Mouse (Mus musculus) MEL (cell line): ENCODE results near the gene Pdzd8. TPM values are rescaled to one million over a fixed set of nuclear protein-coding genes. Genes with fewer than 3 reads are reported as not detected.

Experiments used
- DNase-seq: peaks from one replicate; pipeline ENCODE4 v3.0.0; 2011; ENCODE audit warnings: low read depth, low spot score
- H3K27ac ChIP-seq: 2 replicates; pipeline ENCODE4 v1.5.1; 2012; ENCODE audit warnings: low read depth, mild to moderate bottlenecking, control low read depth, low read length, moderate library complexity; ENCODE audit not compliant: control insufficient read depth
- H3K27me3 ChIP-seq, 2 experiments: fragments of 150-350 bp in 1 of 2; sonication (generic) in 1 of 2; 2 replicates each; pipeline ENCODE4 v1.6.1; 2012; ENCODE audit warnings: low read length in 2 of 2, mild to moderate bottlenecking in 2 of 2, improper control_type of control experiment in 1 of 2, moderate library complexity in 1 of 2; ENCODE audit not compliant: insufficient read depth in 2 of 2, control insufficient read depth in 1 of 2
- H3K36me3 ChIP-seq, 2 experiments: 2 replicates each; pipeline ENCODE4 v1.6.1; 2012 to 2014; ENCODE audit warnings: low read length in 2 of 2, improper control_type of control experiment in 1 of 2, inconsistent platforms in 1 of 2, mild to moderate bottlenecking in 1 of 2; ENCODE audit not compliant: insufficient read depth in 2 of 2, control insufficient read depth in 1 of 2
- H3K4me1 ChIP-seq, 2 experiments: fragments of 150-350 bp in 1 of 2; sonication (generic) in 1 of 2; 2 replicates each; pipeline ENCODE4 v1.6.1; 2012; ENCODE audit warnings: low read length in 2 of 2, improper control_type of control experiment in 1 of 2, mild to moderate bottlenecking in 1 of 2; ENCODE audit not compliant: insufficient read depth in 2 of 2, control insufficient read depth in 1 of 2
- H3K4me3 ChIP-seq, 2 experiments: fragments of 150-350 bp in 1 of 2; sonication (generic) in 1 of 2; 2 replicates each; pipeline ENCODE4 v1.5.1; 2012; ENCODE audit warnings: low read depth in 2 of 2, low read length in 2 of 2, mild to moderate bottlenecking in 2 of 2, moderate library complexity in 2 of 2, control low read depth in 1 of 2, improper control_type of control experiment in 1 of 2; ENCODE audit not compliant: control insufficient read depth in 1 of 2, insufficient read depth in 1 of 2
- H3K79me2 ChIP-seq: 2 replicates; pipeline ENCODE4 v1.6.1; 2012; ENCODE audit warnings: mild to moderate bottlenecking, low read length, moderate library complexity; ENCODE audit not compliant: control insufficient read depth, poor library complexity, insufficient read depth
- H3K9ac ChIP-seq: 2 replicates; pipeline ENCODE4 v1.6.1; 2012; ENCODE audit warnings: low read depth, mild to moderate bottlenecking, control low read depth, low read length, moderate library complexity; ENCODE audit not compliant: control insufficient read depth, poor library complexity, severe bottlenecking
- H3K9me3 ChIP-seq: fragments of 150-350 bp; sonication (generic); replicated peaks from 2 replicates; pipeline ENCODE4 v1.6.1; 2012; ENCODE audit warnings: mild to moderate bottlenecking, low read length, improper control_type of control experiment, moderate library complexity; ENCODE audit not compliant: insufficient read depth
- CHD1 ChIP-seq: IDR thresholded peaks from 2 replicates; pipeline ENCODE4 v1.6.1; 2012; ENCODE audit warnings: low read depth, mild to moderate bottlenecking, inconsistent platforms, low read length, improper control_type of control experiment
- CHD2 ChIP-seq: IDR thresholded peaks from 2 replicates; pipeline ENCODE4 v1.6.1; 2011; ENCODE audit warnings: low read length, improper control_type of control experiment
- CTCF ChIP-seq, 3 experiments: IDR thresholded peaks in 2 of 3; conservative IDR thresholded peaks in 1 of 3; 2 replicates each; pipeline ENCODE4 v1.5.1; 2011 to 2012; ENCODE audit warnings: low read length in 3 of 3, low read depth in 2 of 3, mild to moderate bottlenecking in 2 of 3, improper control_type of control experiment in 1 of 3, inconsistent platforms in 1 of 3, mixed read lengths in 1 of 3, moderate library complexity in 1 of 3; ENCODE audit not compliant: control insufficient read depth in 1 of 3, insufficient read depth in 1 of 3, poor library complexity in 1 of 3, severe bottlenecking in 1 of 3
- E2F4 ChIP-seq: IDR thresholded peaks from 2 replicates; pipeline ENCODE4 v1.6.1; 2011; ENCODE audit warnings: low read depth, low read length, improper control_type of control experiment, borderline replicate concordance
- ELF1 ChIP-seq: IDR thresholded peaks from 2 replicates; pipeline ENCODE4 v1.6.1; 2014; ENCODE audit warnings: low read depth, mild to moderate bottlenecking, inconsistent platforms, low read length, improper control_type of control experiment, moderate library complexity
- ETS1 ChIP-seq: IDR thresholded peaks from 2 replicates; pipeline ENCODE4 v1.6.1; 2012; ENCODE audit warnings: low read depth, mild to moderate bottlenecking, inconsistent platforms, low read length, improper control_type of control experiment, moderate library complexity
- GABPA ChIP-seq: IDR thresholded peaks from 2 replicates; pipeline ENCODE4 v1.6.1; 2012; ENCODE audit warnings: low read depth, mild to moderate bottlenecking, inconsistent platforms, low read length, improper control_type of control experiment, moderate library complexity
- HCFC1 ChIP-seq: IDR thresholded peaks from 2 replicates; pipeline ENCODE4 v1.6.1; 2012; ENCODE audit warnings: low read depth, mild to moderate bottlenecking, inconsistent platforms, low read length, improper control_type of control experiment, moderate library complexity
- JUND ChIP-seq: IDR thresholded peaks from 2 replicates; pipeline ENCODE4 v1.6.1; 2011; ENCODE audit warnings: low read depth, mild to moderate bottlenecking, improper control_type of control experiment, low read length
- KAT2A ChIP-seq: conservative IDR thresholded peaks from 2 replicates; pipeline ENCODE4 v1.6.1; 2012; ENCODE audit warnings: low read depth, low read length, improper control_type of control experiment, inconsistent platforms
- MAFK ChIP-seq: IDR thresholded peaks from 2 replicates; pipeline ENCODE4 v1.6.1; 2011; ENCODE audit warnings: low read depth, mild to moderate bottlenecking, low read length, improper control_type of control experiment, borderline replicate concordance
- MAX ChIP-seq: IDR thresholded peaks from 2 replicates; pipeline ENCODE4 v1.6.1; 2011; ENCODE audit warnings: low read length, improper control_type of control experiment
- MAZ ChIP-seq: IDR thresholded peaks from 2 replicates; pipeline ENCODE4 v1.6.1; 2012; ENCODE audit warnings: low read depth, mild to moderate bottlenecking, inconsistent platforms, low read length, improper control_type of control experiment
- MXI1 ChIP-seq: IDR thresholded peaks from 2 replicates; pipeline ENCODE4 v1.6.1; 2011; ENCODE audit warnings: mild to moderate bottlenecking, low read depth, low read length, improper control_type of control experiment
- MYB ChIP-seq: IDR thresholded peaks from 2 replicates; pipeline ENCODE4 v1.6.1; 2011; ENCODE audit warnings: mild to moderate bottlenecking, low read depth, low read length, improper control_type of control experiment
- MYC ChIP-seq: IDR thresholded peaks from 2 replicates; pipeline ENCODE4 v1.6.1; 2011; ENCODE audit warnings: low read depth, mild to moderate bottlenecking, low read length, improper control_type of control experiment, moderate library complexity
- NELFE ChIP-seq: IDR thresholded peaks from 2 replicates; pipeline ENCODE4 v1.6.1; 2011; ENCODE audit warnings: low read depth, low read length, improper control_type of control experiment
- NRF1 ChIP-seq: IDR thresholded peaks from 2 replicates; pipeline ENCODE4 v1.6.1; 2014; ENCODE audit warnings: low read depth, mild to moderate bottlenecking, inconsistent platforms, low read length, improper control_type of control experiment, moderate library complexity; ENCODE audit not compliant: poor library complexity, insufficient read depth, severe bottlenecking
- POLR2A ChIP-seq, 2 experiments: IDR thresholded peaks; 2 replicates each; pipeline ENCODE4 v1.6.1; 2011 to 2012; ENCODE audit warnings: low read length in 2 of 2, mild to moderate bottlenecking in 2 of 2, control low read depth in 1 of 2, improper control_type of control experiment in 1 of 2, low read depth in 1 of 2, moderate library complexity in 1 of 2; ENCODE audit not compliant: control insufficient read depth in 1 of 2, insufficient read depth in 1 of 2, poor library complexity in 1 of 2
- RAD21 ChIP-seq: IDR thresholded peaks from 2 replicates; pipeline ENCODE4 v1.6.1; 2011; ENCODE audit warnings: mild to moderate bottlenecking, low read depth, low read length, improper control_type of control experiment
- SIN3A ChIP-seq: IDR thresholded peaks from 2 replicates; pipeline ENCODE4 v1.6.1; 2012; ENCODE audit warnings: low read length, improper control_type of control experiment, inconsistent platforms
- SMC3 ChIP-seq: IDR thresholded peaks from 2 replicates; pipeline ENCODE4 v1.6.1; 2011; ENCODE audit warnings: low read depth, low read length, improper control_type of control experiment
- TAL1 ChIP-seq: IDR thresholded peaks from 2 replicates; pipeline ENCODE4 v1.6.1; 2012; ENCODE audit warnings: mild to moderate bottlenecking, inconsistent platforms, low read length, moderate library complexity, mixed read lengths
- TBP ChIP-seq: IDR thresholded peaks from 2 replicates; pipeline ENCODE4 v1.8.0; 2011; ENCODE audit warnings: low read depth, low read length, improper control_type of control experiment
- TCF12 ChIP-seq: IDR thresholded peaks from 2 replicates; pipeline ENCODE4 v1.6.1; 2014; ENCODE audit warnings: low read depth, mild to moderate bottlenecking, inconsistent platforms, low read length, improper control_type of control experiment, moderate library complexity
- USF2 ChIP-seq, 2 experiments: IDR thresholded peaks; 2 replicates each; pipeline ENCODE4 v1.6.1; 2011 to 2012; ENCODE audit warnings: improper control_type of control experiment in 2 of 2, low read length in 2 of 2, borderline replicate concordance in 1 of 2, inconsistent platforms in 1 of 2, low read depth in 1 of 2, mild to moderate bottlenecking in 1 of 2; ENCODE audit not compliant: insufficient read depth in 1 of 2
- ZKSCAN1 ChIP-seq: IDR thresholded peaks from 2 replicates; pipeline ENCODE4 v1.6.1; 2012; ENCODE audit warnings: low read depth, mild to moderate bottlenecking, inconsistent platforms, low read length, improper control_type of control experiment, moderate library complexity
- ZMIZ1 ChIP-seq: IDR thresholded peaks from 2 replicates; pipeline ENCODE4 v1.6.1; 2012; ENCODE audit warnings: low read depth, mild to moderate bottlenecking, inconsistent platforms, low read length, improper control_type of control experiment, moderate library complexity
- ZNF384 ChIP-seq: IDR thresholded peaks from 2 replicates; pipeline ENCODE4 v1.6.1; 2012; ENCODE audit warnings: low read depth, mild to moderate bottlenecking, inconsistent platforms, low read length, improper control_type of control experiment
- polyA plus RNA-seq, 2 experiments: library from polyadenylated mRNA; stranded (reverse) in 1 of 2; unstranded in 1 of 2; fragments of >175 nt in 1 of 2; fragments of >200 nt in 1 of 2; gene quantifications; 2 replicates each; pipeline versions ENCODE4 v1.2.1 to v1.2.4; 2012; ENCODE audit warnings: low replicate concordance in 2 of 2, low read depth in 1 of 2; ENCODE audit not compliant: insufficient read length in 2 of 2, insufficient read depth in 1 of 2, missing spikeins in 1 of 2
- total RNA-seq: library from RNA; depleted of rRNA; stranded (reverse); fragments of 300-350 nt; gene quantifications from 2 replicates; pipeline ENCODE4 v1.2.3, GENCODE M21; 2012

Gene Pdzd8
- total and polyA plus RNA-seq, 3 experiments, result 46.4 to 137 (median 49.8) TPM

GRCm38 (mm10) chr19:59387178-59387577, 41.6 kb upstream of the Pdzd8 start:
- Histone ChIP-seq H3K9me3 (no peaks in the 10 kb centered on the region), H3K79me2 (no peaks in the 10 kb centered on the region), H3K27me3 (no peaks in the 10 kb centered on the region), H3K4me3 (no peak overlapping the region), H3K27ac (no peak overlapping the region), H3K36me3 (peaks cover 0 to 19% of the 10 kb centered on the region in 2 experiments; a peak in 2 of 4 replicates), H3K4me1 (peaks cover 16 to 26% of the 10 kb centered on the region in 2 experiments), H3K9ac (no peak overlapping the region)
- TF ChIP-seq CTCF (IDR thresholded peaks at IDR 0.05 in 2 of 3, conservative IDR thresholded peaks at IDR 0.05 in 1 of 3; ENCODE audit: control insufficient read depth in 1 of 3, insufficient read depth in 1 of 3, low read depth in 2 of 3, low read length in 3 of 3, poor library complexity in 1 of 3, severe bottlenecking in 1 of 3) (peak; percentile 20 to 56 (median 45); a peak in 5 of 6 replicates), SMC3 (peak; percentile 55), TAL1 (no peak), RAD21 (peak; percentile 56)
- no peak for DNase-seq

- no peak overlapping the region for H3K9ac ChIP-seq
- peak overlapping the region; percentile 44 for H3K27ac ChIP-seq
- H3K9me3 ChIP-seq, result no peaks in the 10 kb centered on the region
- peaks cover 16 to 21% of the 10 kb centered on the region in 2 experiments for H3K4me1 ChIP-seq
- no peaks in the 10 kb centered on the region; a peak in 1 of 4 replicates for H3K27me3 ChIP-seq
- no peaks in the 10 kb centered on the region for H3K79me2 ChIP-seq
- H3K36me3 ChIP-seq, result peaks cover 0 to 19% of the 10 kb centered on the region in 2 experiments; a peak in 2 of 4 replicates
- no peak overlapping the region for H3K4me3 ChIP-seq
- DNase-seq, result peak; percentile 64
- TF ChIP-seq CTCF (IDR thresholded peaks at IDR 0.05 in 2 of 3, conservative IDR thresholded peaks at IDR 0.05 in 1 of 3; ENCODE audit: control insufficient read depth in 1 of 3, insufficient read depth in 1 of 3, low read depth in 2 of 3, low read length in 3 of 3, poor library complexity in 1 of 3, severe bottlenecking in 1 of 3) (no peak), MXI1 (peak; percentile 51; the same call in 1 of the 2 replicates), USF2 (IDR thresholded peaks at IDR 0.05; ENCODE audit: borderline replicate concordance in 1 of 2, insufficient read depth in 1 of 2, low read depth in 1 of 2, low read length in 2 of 2) (no peak), MYB (peak; percentile 72), CHD2 (no peak), SIN3A (peak; percentile 55; the same call in 1 of the 2 replicates), POLR2A (IDR thresholded peaks at IDR 0.05; ENCODE audit: control insufficient read depth in 1 of 2, insufficient read depth in 1 of 2, low read depth in 1 of 2, low read length in 2 of 2, poor library complexity in 1 of 2) (no peak), CHD1 (no peak), ETS1 (peak; percentile 60; the same call in 1 of the 2 replicates), ZKSCAN1 (no peak), MAFK (no peak), NRF1 (no peak), HCFC1 (no peak), KAT2A (no peak), RAD21 (no peak), MAZ (peak; percentile 51; the same call in 1 of the 2 replicates), ZMIZ1 (no peak), JUND (no peak), ELF1 (no peak), TBP (no peak), E2F4 (no peak), ZNF384 (no peak), SMC3 (no peak; the same call in 1 of the 2 replicates), MYC (peak; percentile 66), TAL1 (peak; percentile 60), GABPA (no peak), MAX (peak; percentile 62), NELFE (no peak), TCF12 (peak; percentile 84)
Observed at GRCm38 (mm10) chr19:59384582-59385495, 39.3 kb upstream of the Pdzd8 start.
